Mouse (Mus musculus) skeletal muscle tissue, adult 2 months (tissue): ENCODE measurements around the gene BC030499.
"Not testable (repeated sequence)": the region's sequence is repeated elsewhere in the genome, so short reads cannot be mapped to it uniquely, and the experiment has no call there.

Experiments used
- DNase-seq: peaks from one replicate; pipeline ENCODE4 v3.0.0-alpha.2; 2012; ENCODE audit warnings: low read depth, low spot score

Gene BC030499

GRCm38 (mm10) chr11:78290654-78291053 lies at the start of gene BC030499:
TSS of gene BC030499 (plus strand) at chr11:78290841.
- DNase-seq = no peak

- no peak for DNase-seq
Measured at GRCm38 (mm10) chr11:78245261-78245626, 45.4 kb upstream of the BC030499 start.

GRCm38 (mm10) chr11:78245627-78246317 lies 44.9 kb upstream of the BC030499 start, which contains the start of the genes Sdf2 and Supt6:
TSS of gene Sdf2 (plus strand) at chr11:78245746.
TSS of gene Supt6 (minus strand) at chr11:78245987.
- peak; percentile 72 for DNase-seq

- no peak for DNase-seq
Measured at GRCm38 (mm10) chr11:78246318-78247011, 44.2 kb upstream of the BC030499 start.

GRCm38 (mm10) chr11:78247012-78247348 lies 43.7 kb upstream of the BC030499 start:
- no peak for DNase-seq

GRCm38 (mm10) chr11:78247727-78248140 lies 42.9 kb upstream of the BC030499 start:
- DNase-seq = no peak

GRCm38 (mm10) chr11:78256618-78257017 lies 34.0 kb upstream of the BC030499 start:
- no peak for DNase-seq

- DNase-seq = no peak
Measured at GRCm38 (mm10) chr11:78260489-78261258, 30.0 kb upstream of the BC030499 start.

- DNase-seq = peak; percentile 94
Measured at GRCm38 (mm10) chr11:78261380-78262352, 29.0 kb upstream of the BC030499 start, which contains the start of gene 2610507B11Rik. TSS of gene 2610507B11Rik (plus strand) at chr11:78261752.

- DNase-seq = peak; percentile 81
Measured at GRCm38 (mm10) chr11:78262550-78262949, 28.1 kb upstream of the BC030499 start.

GRCm38 (mm10) chr11:78265571-78265970 lies 25.1 kb upstream of the BC030499 start:
- no peak for DNase-seq

- no peak for DNase-seq
Measured at GRCm38 (mm10) chr11:78271986-78272385, 18.7 kb upstream of the BC030499 start.

- no peak for DNase-seq
Measured at GRCm38 (mm10) chr11:78275596-78275995, 15.0 kb upstream of the BC030499 start.

GRCm38 (mm10) chr11:78276169-78276568 lies 14.5 kb upstream of the BC030499 start:
- DNase-seq = not testable (repeated sequence)

- DNase-seq = no peak
Measured at GRCm38 (mm10) chr11:78278853-78279252, 11.8 kb upstream of the BC030499 start.

- no peak for DNase-seq
Measured at GRCm38 (mm10) chr11:78279586-78279985, 11.1 kb upstream of the BC030499 start.

- DNase-seq = no peak
Measured at GRCm38 (mm10) chr11:78289146-78289763, 1.4 kb upstream of the BC030499 start.

GRCm38 (mm10) chr11:78294585-78294984 lies 3.9 kb downstream of the BC030499 start:
- DNase-seq = no peak

- DNase-seq = no peak
Measured at GRCm38 (mm10) chr11:78300917-78301316, 10.3 kb downstream of the BC030499 start.

GRCm38 (mm10) chr11:78301357-78302084 lies 10.9 kb downstream of the BC030499 start, which contains the start of gene Spag5:
TSS of gene Spag5 (plus strand) at chr11:78301529.
- DNase-seq = peak; percentile 89
